Mouse (Mus musculus): ENCODE data around the gene Ikzf1. TPM values are rescaled to one million over a fixed set of nuclear protein-coding genes. Genes with fewer than 3 reads are reported as not detected.

The Ikzf1 gene
- polyA plus RNA-seq, 1 experiment from 2014 or later, result 28.3 TPM

DNA sequence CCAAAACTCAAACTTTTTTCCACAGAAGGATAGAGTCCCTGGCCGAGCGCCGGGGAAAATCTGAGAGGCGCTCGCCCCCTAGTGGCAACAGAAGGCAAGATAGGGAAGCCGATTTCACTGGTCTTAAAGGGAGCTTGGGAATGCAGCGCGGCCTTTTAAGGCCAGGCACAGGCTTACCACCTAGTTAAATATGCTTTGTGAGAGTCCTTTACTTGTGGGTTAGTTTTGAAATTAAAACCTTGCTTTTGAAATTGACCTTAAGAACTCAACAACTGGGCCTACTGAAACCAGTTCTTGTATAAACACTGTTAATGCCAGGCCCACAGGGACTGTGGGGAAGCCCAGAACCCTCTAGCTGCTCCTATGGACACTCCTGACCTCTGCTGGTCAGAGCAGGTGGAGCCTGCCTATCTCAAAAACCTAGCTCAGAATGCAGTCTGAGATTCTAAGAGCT lies 103.7 kb downstream of the Ikzf1 start:
- no peaks in the 10 kb centered on the region for H3K4me1 ChIP-seq (replicated peaks)
- no peak overlapping the region for H3K27ac ChIP-seq
- H3K9ac ChIP-seq, result no peak overlapping the region
- H3K27me3 ChIP-seq, result no peaks in the 10 kb centered on the region
- H3K36me3 ChIP-seq, result no peaks in the 10 kb centered on the region
- DNase-seq (peak; percentile 61), ATAC-seq (ENCODE audit: low read depth) (peak; percentile 92)
- H3K9me3 ChIP-seq (replicated peaks), result no peaks in the 10 kb centered on the region
- WGBS (ENCODE audit: insufficient replicate concordance), result under 1% methylated on average over 8 of the region's 8 CpGs
- H3K4me3 ChIP-seq (replicated peaks), result no peak overlapping the region; the same call in 1 of the 2 replicates
- peak overlapping the region; percentile 44 for H3K4me2 ChIP-seq

GRCm38 (mm10) chr11:11794626-11795025 lies 109.8 kb downstream of the Ikzf1 start:
- no peak overlapping the region for H3K9ac ChIP-seq
- H3K4me3 ChIP-seq (replicated peaks), result no peak overlapping the region
- no peak overlapping the region for H3K4me2 ChIP-seq
- no peaks in the 10 kb centered on the region for H3K4me1 ChIP-seq (replicated peaks)
- no peak for DNase-seq
- no peak for ATAC-seq (ENCODE audit: low read depth)
- H3K27ac ChIP-seq, result no peak overlapping the region
- H3K9me3 ChIP-seq (replicated peaks), result no peaks in the 10 kb centered on the region
- WGBS (ENCODE audit: insufficient replicate concordance), result 78% methylated on average over 1 of the region's 1 CpGs
- H3K27me3 ChIP-seq, result no peaks in the 10 kb centered on the region
- peaks cover 42% of the 10 kb centered on the region for H3K36me3 ChIP-seq

DNA sequence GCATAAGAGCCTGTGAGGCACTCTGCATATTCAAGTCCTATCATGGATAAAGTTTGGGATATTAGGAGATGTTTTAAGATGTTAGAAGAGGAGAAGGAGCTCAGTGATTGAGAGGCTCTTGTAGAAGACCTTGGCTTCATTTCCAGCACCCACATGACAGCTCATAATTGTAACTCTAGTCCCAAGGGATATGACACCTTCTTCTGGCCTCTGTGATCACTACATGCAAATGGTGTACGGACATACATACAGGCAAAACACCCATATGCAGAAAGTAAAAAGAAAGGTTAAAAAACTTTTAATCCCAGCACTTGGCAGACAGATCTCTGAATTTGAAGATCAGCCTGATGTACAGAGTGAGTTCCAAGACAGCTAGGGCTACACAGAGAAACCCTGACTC lies 113.9 kb downstream of the Ikzf1 start:
- no peak for ATAC-seq (ENCODE audit: low read depth)
- Histone ChIP-seq H3K36me3 (peaks cover 79% of the 10 kb centered on the region), H3K4me2 (no peak overlapping the region), H3K27ac (no peak overlapping the region), H3K4me1 (replicated peaks) (peaks cover 28% of the 10 kb centered on the region), H3K9me3 (replicated peaks) (no peaks in the 10 kb centered on the region), H3K4me3 (replicated peaks) (no peak overlapping the region), H3K27me3 (no peaks in the 10 kb centered on the region), H3K9ac (no peak overlapping the region)
- WGBS (ENCODE audit: insufficient replicate concordance), result 97% methylated on average over 1 of the region's 1 CpGs
- DNase-seq, result no peak

- H3K27me3 ChIP-seq, result no peaks in the 10 kb centered on the region
- DNase-seq (no peak), ATAC-seq (ENCODE audit: low read depth) (no peak)
- H3K9me3 ChIP-seq (replicated peaks), result no peaks in the 10 kb centered on the region
- H3K27ac ChIP-seq, result no peak overlapping the region
- WGBS (ENCODE audit: insufficient replicate concordance), result 89% methylated on average over 3 of the region's 3 CpGs
- H3K9ac ChIP-seq, result no peak overlapping the region
- no peak overlapping the region for H3K4me3 ChIP-seq (replicated peaks)
- H3K4me1 ChIP-seq (replicated peaks), result peaks cover 38% of the 10 kb centered on the region
- H3K4me2 ChIP-seq, result no peak overlapping the region
- H3K36me3 ChIP-seq, result peaks cover 94% of the 10 kb centered on the region
Observed at GRCm38 (mm10) chr11:11800304-11800703, 115.5 kb downstream of the Ikzf1 start.

GRCm38 (mm10) chr11:11801067-11801466 lies 116.3 kb downstream of the Ikzf1 start:
- 59% methylated on average over 9 of the region's 9 CpGs for WGBS (ENCODE audit: insufficient replicate concordance)
- H3K27ac ChIP-seq, result no peak overlapping the region

GRCm38 (mm10) chr11:11804421-11804820 lies 119.6 kb downstream of the Ikzf1 start:
- WGBS (ENCODE audit: insufficient replicate concordance), result 81% methylated on average over 5 of the region's 5 CpGs
- no peak overlapping the region for H3K4me2 ChIP-seq
- H3K4me1 ChIP-seq (replicated peaks), result peaks cover 65% of the 10 kb centered on the region
- H3K9me3 ChIP-seq (replicated peaks), result no peaks in the 10 kb centered on the region
- H3K9ac ChIP-seq, result 0 out of 2 replicates have a peak overlapping the region, but pooled peaks have one; percentile 2
- no peak overlapping the region for H3K4me3 ChIP-seq (replicated peaks)
- no peak for DNase-seq
- ATAC-seq (ENCODE audit: low read depth), result no peak
- peaks cover 68% of the 10 kb centered on the region for H3K36me3 ChIP-seq
- no peaks in the 10 kb centered on the region for H3K27me3 ChIP-seq
- H3K27ac ChIP-seq, result no peak overlapping the region

More at GRCm38 (mm10) chr11:11801067-11801466, 116.3 kb downstream of the Ikzf1 start:
- Histone ChIP-seq H3K27me3 (no peaks in the 10 kb centered on the region), H3K4me1 (replicated peaks) (peaks cover 45% of the 10 kb centered on the region), H3K36me3 (peaks cover 94% of the 10 kb centered on the region), H3K9ac (peak overlapping the region; percentile 5; the same call in 1 of the 2 replicates), H3K4me3 (replicated peaks) (peak overlapping the region; percentile 19), H3K9me3 (replicated peaks) (no peaks in the 10 kb centered on the region), H3K4me2 (peak overlapping the region; percentile 44)
- DNase-seq (no peak), ATAC-seq (ENCODE audit: low read depth) (peak; percentile 44; the same call in 1 of the 2 replicates)

GRCm38 (mm10) chr11:11805951-11806350 lies 121.1 kb downstream of the Ikzf1 start:
- ATAC-seq (ENCODE audit: low read depth), result no peak
- Histone ChIP-seq H3K9ac (no peak overlapping the region), H3K9me3 (replicated peaks) (no peaks in the 10 kb centered on the region), H3K4me2 (peak overlapping the region; percentile 33; the same call in 1 of the 2 replicates), H3K36me3 (peaks cover 54% of the 10 kb centered on the region), H3K4me1 (replicated peaks) (peaks cover 77% of the 10 kb centered on the region), H3K4me3 (replicated peaks) (no peak overlapping the region), H3K27me3 (no peaks in the 10 kb centered on the region), H3K27ac (no peak overlapping the region)
- 73% methylated on average over 4 of the region's 4 CpGs for WGBS (ENCODE audit: insufficient replicate concordance)
- DNase-seq, result no peak

GRCm38 (mm10) chr11:11808035-11808819 lies 123.4 kb downstream of the Ikzf1 start:
- peaks cover 76% of the 10 kb centered on the region for H3K4me1 ChIP-seq (replicated peaks)
- no peaks in the 10 kb centered on the region for H3K27me3 ChIP-seq
- peak overlapping the region; percentile 93 for H3K9ac ChIP-seq
- peak overlapping the region; percentile 92 for H3K27ac ChIP-seq
- H3K4me2 ChIP-seq, result peak overlapping the region; percentile 88
- peaks cover 33% of the 10 kb centered on the region for H3K36me3 ChIP-seq
- no peaks in the 10 kb centered on the region for H3K9me3 ChIP-seq (replicated peaks)
- WGBS (ENCODE audit: insufficient replicate concordance), result 3% methylated on average over 25 of the region's 25 CpGs
- peak overlapping the region; percentile 85 for H3K4me3 ChIP-seq (replicated peaks)
- ATAC-seq (ENCODE audit: low read depth) (peak; percentile 76), DNase-seq (no peak)

DNA sequence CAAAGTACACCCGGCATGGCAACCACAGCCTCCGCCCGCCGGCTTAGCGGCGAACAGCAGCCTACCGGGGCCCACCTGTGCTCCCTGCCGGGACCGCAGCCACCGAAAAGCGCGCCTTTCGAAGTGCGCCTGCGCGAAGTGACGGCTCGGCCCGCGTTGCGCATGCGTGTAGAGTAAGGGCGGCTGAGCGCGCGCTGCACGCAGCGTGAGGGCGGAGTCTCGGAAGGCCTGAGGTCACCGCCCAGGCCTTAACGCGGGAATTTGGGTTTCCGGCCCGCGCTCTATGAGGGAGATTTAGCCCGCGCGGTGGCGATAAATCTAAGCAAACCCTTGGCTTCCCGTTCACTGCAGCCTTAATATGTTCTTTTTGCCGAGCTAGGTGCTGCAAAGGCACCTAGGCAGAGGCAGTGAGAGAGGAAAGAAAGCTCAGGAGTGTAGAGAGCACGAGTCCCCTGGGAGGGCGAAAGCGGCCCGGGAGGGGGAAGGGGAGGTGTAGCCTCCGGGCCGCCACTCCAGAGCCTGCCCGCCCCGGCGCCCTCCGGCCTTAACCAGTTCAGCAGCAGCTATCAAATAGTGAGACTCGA lies 124.1 kb downstream of the Ikzf1 start, which contains the start of gene Fignl1:
TSS of gene Fignl1 (minus strand) at position 143 of the 584 bp plus-strand sequence.
- Histone ChIP-seq H3K4me2 (peak within 1 kb of the TSS; percentile 88), H3K27ac (peak within 1 kb of the TSS; percentile 94), H3K27me3 (no peaks in the 10 kb centered on the region), H3K36me3 (peaks cover 26% of the 10 kb centered on the region), H3K9ac (peak within 1 kb of the TSS; percentile 93), H3K4me3 (replicated peaks) (peak within 1 kb of the TSS; percentile 85), H3K9me3 (replicated peaks) (no peaks in the 10 kb centered on the region), H3K4me1 (replicated peaks) (peaks cover 73% of the 10 kb centered on the region)
- ATAC-seq (ENCODE audit: low read depth) (peak; percentile 94), DNase-seq (peak; percentile 96)
- under 1% methylated on average over 53 of the region's 53 CpGs for WGBS (ENCODE audit: insufficient replicate concordance)

- 18% methylated on average over 11 of the region's 11 CpGs for WGBS (ENCODE audit: insufficient replicate concordance)
- peak overlapping the region; percentile 94 for H3K27ac ChIP-seq
- DNase-seq (no peak), ATAC-seq (ENCODE audit: low read depth) (no peak)
- H3K27me3 ChIP-seq, result no peaks in the 10 kb centered on the region
- peaks cover 19% of the 10 kb centered on the region for H3K36me3 ChIP-seq
- H3K4me1 ChIP-seq (replicated peaks), result peaks cover 73% of the 10 kb centered on the region
- H3K9me3 ChIP-seq (replicated peaks), result no peaks in the 10 kb centered on the region
- peak overlapping the region; percentile 88 for H3K4me2 ChIP-seq
- H3K4me3 ChIP-seq (replicated peaks), result peak overlapping the region; percentile 85
- H3K9ac ChIP-seq, result peak overlapping the region; percentile 93
Observed at GRCm38 (mm10) chr11:11809404-11810175, 124.8 kb downstream of the Ikzf1 start.

All from liver, embryonic 13.5 days (tissue).